Mouse (Mus musculus): Measurements from ENCODE around the gene Fxyd2. TPM values are rescaled to one million over a fixed set of nuclear protein-coding genes. Genes with fewer than 3 reads are reported as not detected.

The Fxyd2 gene
- polyA plus RNA-seq, 1 experiment from 2014 or later = 0.92 TPM

DNA sequence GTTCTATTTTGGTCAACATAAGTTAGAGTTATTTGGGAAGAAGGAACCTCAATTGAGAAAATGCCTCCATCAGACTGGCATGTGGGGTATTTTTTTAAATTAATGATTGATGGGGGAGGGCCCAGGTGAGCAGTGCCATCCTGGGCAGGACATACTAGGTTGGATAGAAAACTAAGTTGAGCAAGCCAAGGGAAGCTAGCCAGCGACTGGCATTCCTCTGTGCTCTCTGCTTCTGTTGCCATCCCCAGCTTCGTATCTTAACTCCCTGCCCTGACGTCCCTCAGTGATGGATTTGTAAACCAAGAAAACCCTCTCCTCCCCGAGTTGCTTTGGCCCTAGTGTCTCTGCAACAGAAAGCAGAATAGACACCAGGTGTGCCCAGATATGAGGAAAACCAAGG, 39.6 kb downstream of the Fxyd2 start:
- Histone ChIP-seq H3K27me3 (ENCODE audit: control insufficient read depth, insufficient read depth, low read length) (peaks cover 26% of the 10 kb centered on the region; the same call in 1 of the 2 replicates), H3K27ac (replicated peaks in 1 of 2; ENCODE audit: control insufficient read depth in 1 of 2, insufficient read depth in 1 of 2, low read depth in 2 of 2, low read length in 2 of 2) (no peak overlapping the region), H3K9me3 (ENCODE audit: control insufficient read depth, low read length) (no peaks in the 10 kb centered on the region), H3K4me3 (ENCODE audit: control insufficient read depth in 1 of 2, insufficient read depth in 1 of 2, low read depth in 1 of 2, low read length in 2 of 2) (no peak overlapping the region), H3K9ac (ENCODE audit: low read length) (no peak overlapping the region), H3K4me2 (ENCODE audit: low read length) (no peak overlapping the region), H3K4me1 (ENCODE audit: control insufficient read depth in 2 of 2, insufficient read depth in 2 of 2, low read length in 2 of 2) (no peaks in the 10 kb centered on the region), H3K36me3 (ENCODE audit: control insufficient read depth, insufficient read depth, low read length) (no peaks in the 10 kb centered on the region)
- WGBS = 64% methylated on average over 4 of the region's 4 CpGs
- ATAC-seq (ENCODE audit: insufficient number of reproducible peaks, insufficient read depth, low FRiP score, low read depth) = no peak

DNA sequence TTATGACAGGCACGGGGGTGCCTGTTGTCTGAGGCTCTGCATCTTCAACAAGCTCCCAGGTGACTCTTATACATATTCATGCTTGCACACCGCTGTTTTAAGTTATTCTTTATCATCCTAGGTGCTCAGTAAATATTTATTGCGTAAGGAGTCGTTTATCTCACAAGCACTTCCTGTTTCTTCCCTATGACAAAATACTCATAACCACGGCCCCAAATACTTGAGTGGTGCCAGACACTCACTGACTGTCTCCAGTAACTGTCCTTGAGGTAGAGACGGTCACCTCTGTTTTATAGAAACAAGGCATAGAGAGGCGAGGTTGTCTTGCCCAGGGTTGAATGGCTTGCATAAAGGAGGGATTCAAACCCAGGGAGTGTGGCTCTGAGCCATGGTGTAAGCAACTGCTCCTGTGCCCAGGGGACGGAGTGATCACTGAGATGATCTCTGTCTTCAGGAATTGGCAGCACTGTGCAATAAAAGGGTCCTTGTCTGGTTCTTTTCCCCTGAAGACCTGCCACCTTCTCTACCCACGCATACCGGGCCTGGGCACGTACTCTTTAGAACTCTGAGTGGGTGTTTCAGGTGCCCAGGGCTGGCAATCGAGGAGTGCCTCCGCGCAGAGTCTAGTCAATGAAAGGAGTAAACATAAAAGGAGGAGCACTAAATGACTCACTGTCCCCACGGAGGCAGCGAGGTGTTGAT, 40.8 kb downstream of the Fxyd2 start:
- Histone ChIP-seq H3K27me3 (ENCODE audit: control insufficient read depth, insufficient read depth, low read length) (peaks cover 24% of the 10 kb centered on the region; the same call in 1 of the 2 replicates), H3K36me3 (ENCODE audit: control insufficient read depth, insufficient read depth, low read length) (no peaks in the 10 kb centered on the region), H3K9ac (ENCODE audit: low read length) (no peak overlapping the region), H3K9me3 (ENCODE audit: control insufficient read depth, low read length) (no peaks in the 10 kb centered on the region), H3K4me3 (ENCODE audit: control insufficient read depth in 1 of 2, insufficient read depth in 1 of 2, low read depth in 1 of 2, low read length in 2 of 2) (no peak overlapping the region), H3K4me1 (ENCODE audit: control insufficient read depth in 2 of 2, insufficient read depth in 2 of 2, low read length in 2 of 2) (no peaks in the 10 kb centered on the region), H3K4me2 (ENCODE audit: low read length) (no peak overlapping the region), H3K27ac (replicated peaks in 1 of 2; ENCODE audit: control insufficient read depth in 1 of 2, insufficient read depth in 1 of 2, low read depth in 2 of 2, low read length in 2 of 2) (no peak overlapping the region)
- ATAC-seq (ENCODE audit: insufficient number of reproducible peaks, insufficient read depth, low FRiP score, low read depth) = no peak
- WGBS = 71% methylated on average over 16 of the region's 16 CpGs

GRCm38 (mm10) chr9:45444251-45444798, 44.9 kb downstream of the Fxyd2 start:
- ATAC-seq (ENCODE audit: insufficient number of reproducible peaks, insufficient read depth, low FRiP score, low read depth) = no peak
- Histone ChIP-seq H3K4me1 (ENCODE audit: control insufficient read depth in 2 of 2, insufficient read depth in 2 of 2, low read length in 2 of 2) (no peaks in the 10 kb centered on the region), H3K9me3 (ENCODE audit: control insufficient read depth, low read length) (no peaks in the 10 kb centered on the region), H3K27ac (replicated peaks in 1 of 2; ENCODE audit: control insufficient read depth in 1 of 2, insufficient read depth in 1 of 2, low read depth in 2 of 2, low read length in 2 of 2) (no peak overlapping the region), H3K4me3 (ENCODE audit: control insufficient read depth in 1 of 2, insufficient read depth in 1 of 2, low read depth in 1 of 2, low read length in 2 of 2) (no peak overlapping the region), H3K36me3 (ENCODE audit: control insufficient read depth, insufficient read depth, low read length) (no peaks in the 10 kb centered on the region), H3K27me3 (ENCODE audit: control insufficient read depth, insufficient read depth, low read length) (peaks cover 29% of the 10 kb centered on the region), H3K4me2 (ENCODE audit: low read length) (no peak overlapping the region), H3K9ac (ENCODE audit: low read length) (no peak overlapping the region)
- WGBS = 76% methylated on average over 5 of the region's 5 CpGs

GRCm38 (mm10) chr9:45449658-45450057, 50.2 kb downstream of the Fxyd2 start:
- 68% methylated on average over 4 of the region's 4 CpGs for WGBS
- Histone ChIP-seq H3K27me3 (ENCODE audit: control insufficient read depth, insufficient read depth, low read length) (peaks cover 12% of the 10 kb centered on the region), H3K4me3 (ENCODE audit: control insufficient read depth in 1 of 2, insufficient read depth in 1 of 2, low read depth in 1 of 2, low read length in 2 of 2) (no peak overlapping the region)

GRCm38 (mm10) chr9:45451346-45451745, 51.9 kb downstream of the Fxyd2 start:
- Histone ChIP-seq H3K36me3 (ENCODE audit: control insufficient read depth, insufficient read depth, low read length) (no peaks in the 10 kb centered on the region), H3K9me3 (ENCODE audit: control insufficient read depth, low read length) (no peaks in the 10 kb centered on the region), H3K4me3 (ENCODE audit: control insufficient read depth in 1 of 2, insufficient read depth in 1 of 2, low read depth in 1 of 2, low read length in 2 of 2) (no peak overlapping the region), H3K9ac (ENCODE audit: low read length) (no peak overlapping the region), H3K4me2 (ENCODE audit: low read length) (no peak overlapping the region), H3K4me1 (ENCODE audit: control insufficient read depth in 2 of 2, insufficient read depth in 2 of 2, low read length in 2 of 2) (no peaks in the 10 kb centered on the region), H3K27ac (replicated peaks in 1 of 2; ENCODE audit: control insufficient read depth in 1 of 2, insufficient read depth in 1 of 2, low read depth in 2 of 2, low read length in 2 of 2) (no peak overlapping the region), H3K27me3 (ENCODE audit: control insufficient read depth, insufficient read depth, low read length) (peaks cover 12% of the 10 kb centered on the region)
- ATAC-seq (ENCODE audit: insufficient number of reproducible peaks, insufficient read depth, low FRiP score, low read depth) = no peak
- 81% methylated on average over 4 of the region's 4 CpGs for WGBS

More at GRCm38 (mm10) chr9:45449658-45450057, 50.2 kb downstream of the Fxyd2 start:
- H3K4me2 ChIP-seq (ENCODE audit: low read length) = no peak overlapping the region
- no peak overlapping the region for H3K27ac ChIP-seq (replicated peaks in 1 of 2; ENCODE audit: control insufficient read depth in 1 of 2, insufficient read depth in 1 of 2, low read depth in 2 of 2, low read length in 2 of 2)
- H3K4me1 ChIP-seq (ENCODE audit: control insufficient read depth in 2 of 2, insufficient read depth in 2 of 2, low read length in 2 of 2) = no peaks in the 10 kb centered on the region
- H3K9me3 ChIP-seq (ENCODE audit: control insufficient read depth, low read length) = no peaks in the 10 kb centered on the region
- no peaks in the 10 kb centered on the region for H3K36me3 ChIP-seq (ENCODE audit: control insufficient read depth, insufficient read depth, low read length)
- no peak for ATAC-seq (ENCODE audit: insufficient number of reproducible peaks, insufficient read depth, low FRiP score, low read depth)
- H3K9ac ChIP-seq (ENCODE audit: low read length) = no peak overlapping the region

- Histone ChIP-seq H3K4me1 (ENCODE audit: control insufficient read depth in 2 of 2, insufficient read depth in 2 of 2, low read length in 2 of 2) (no peaks in the 10 kb centered on the region), H3K27me3 (ENCODE audit: control insufficient read depth, insufficient read depth, low read length) (peaks cover 5% of the 10 kb centered on the region; the same call in 1 of the 2 replicates), H3K36me3 (ENCODE audit: control insufficient read depth, insufficient read depth, low read length) (no peaks in the 10 kb centered on the region), H3K9me3 (ENCODE audit: control insufficient read depth, low read length) (no peaks in the 10 kb centered on the region), H3K27ac (replicated peaks in 1 of 2; ENCODE audit: control insufficient read depth in 1 of 2, insufficient read depth in 1 of 2, low read depth in 2 of 2, low read length in 2 of 2) (no peak overlapping the region), H3K4me3 (ENCODE audit: control insufficient read depth in 1 of 2, insufficient read depth in 1 of 2, low read depth in 1 of 2, low read length in 2 of 2) (no peak overlapping the region), H3K9ac (ENCODE audit: low read length) (no peak overlapping the region), H3K4me2 (ENCODE audit: low read length) (no peak overlapping the region)
- no peak for ATAC-seq (ENCODE audit: insufficient number of reproducible peaks, insufficient read depth, low FRiP score, low read depth)
- WGBS = 85% methylated on average over 10 of the region's 10 CpGs
Measured at GRCm38 (mm10) chr9:45454032-45454431, 54.6 kb downstream of the Fxyd2 start.

DNA sequence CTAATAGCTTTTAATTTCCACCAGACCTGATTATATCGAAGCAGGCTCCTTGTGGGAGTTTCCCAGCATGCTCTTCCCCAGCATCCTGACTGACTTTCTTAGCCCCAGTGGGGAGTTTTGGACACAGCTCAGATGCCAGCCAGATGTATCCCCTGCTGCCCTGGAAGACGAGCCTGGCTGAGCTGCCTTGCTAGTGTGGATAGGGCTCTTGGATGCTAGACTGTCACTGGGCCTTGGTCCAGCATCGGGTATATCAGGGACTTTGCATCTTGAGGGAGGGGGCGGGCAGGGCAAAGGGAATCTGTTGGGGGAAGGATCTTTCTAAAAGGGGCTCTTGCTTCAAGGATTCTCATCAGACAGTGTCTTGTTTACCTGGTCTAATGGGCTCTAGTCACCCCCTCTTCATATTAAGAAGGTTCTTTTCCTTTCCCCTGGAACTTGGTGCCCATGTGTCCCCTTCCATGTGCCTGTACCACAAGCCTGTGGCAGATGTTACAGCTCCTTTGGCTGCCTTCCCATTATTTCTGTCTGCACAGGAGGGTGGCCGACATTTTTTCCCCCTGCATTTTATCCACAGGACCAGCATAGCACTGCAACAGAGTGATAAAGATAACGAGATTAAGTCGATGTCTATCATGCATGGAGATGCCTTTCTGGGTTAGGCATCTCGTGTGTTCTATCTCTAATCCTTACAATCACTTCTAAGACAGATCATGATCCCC, 55.6 kb downstream of the Fxyd2 start:
- Histone ChIP-seq H3K4me1 (ENCODE audit: control insufficient read depth in 2 of 2, insufficient read depth in 2 of 2, low read length in 2 of 2) (no peaks in the 10 kb centered on the region), H3K9ac (ENCODE audit: low read length) (no peak overlapping the region), H3K36me3 (ENCODE audit: control insufficient read depth, insufficient read depth, low read length) (no peaks in the 10 kb centered on the region), H3K4me2 (ENCODE audit: low read length) (no peak overlapping the region), H3K27ac (replicated peaks in 1 of 2; ENCODE audit: control insufficient read depth in 1 of 2, insufficient read depth in 1 of 2, low read depth in 2 of 2, low read length in 2 of 2) (no peak overlapping the region), H3K27me3 (ENCODE audit: control insufficient read depth, insufficient read depth, low read length) (peaks cover 5% of the 10 kb centered on the region; the same call in 1 of the 2 replicates), H3K9me3 (ENCODE audit: control insufficient read depth, low read length) (no peaks in the 10 kb centered on the region), H3K4me3 (ENCODE audit: control insufficient read depth in 1 of 2, insufficient read depth in 1 of 2, low read depth in 1 of 2, low read length in 2 of 2) (no peak overlapping the region)
- no peak for ATAC-seq (ENCODE audit: insufficient number of reproducible peaks, insufficient read depth, low FRiP score, low read depth)
- 52% methylated on average over 8 of the region's 8 CpGs for WGBS

Data from heart, embryonic 14.5 days (tissue).